Mouse (Mus musculus) heart, postnatal 10 days (tissue): ENCODE data around the gene Zfp275. TPM values are rescaled to one million over a fixed set of nuclear protein-coding genes. Genes with fewer than 3 reads are reported as not detected.
"Not testable (repeated sequence)": the region's sequence is repeated elsewhere in the genome, so short reads cannot be mapped to it uniquely, and the experiment has no call there.

ENCODE experiments used
- DNase-seq, 2 experiments: peaks; one replicate each; pipeline ENCODE4 v3.0.0; 2021
- intact Hi-C: fragments of 180-260 bp; cut with DNase I; formaldehyde crosslinking; loops from one replicate; pipeline ENCODE4 v1.15.1; 2025
- total RNA-seq, 2 experiments: library from RNA; stranded (reverse); gene quantifications; 2 replicates each; pipeline ENCODE4 v1.2.3; 2021

Gene Zfp275
- 1 to 10 TPM; 6.7 to 8.1 TPM for total RNA-seq

DNA sequence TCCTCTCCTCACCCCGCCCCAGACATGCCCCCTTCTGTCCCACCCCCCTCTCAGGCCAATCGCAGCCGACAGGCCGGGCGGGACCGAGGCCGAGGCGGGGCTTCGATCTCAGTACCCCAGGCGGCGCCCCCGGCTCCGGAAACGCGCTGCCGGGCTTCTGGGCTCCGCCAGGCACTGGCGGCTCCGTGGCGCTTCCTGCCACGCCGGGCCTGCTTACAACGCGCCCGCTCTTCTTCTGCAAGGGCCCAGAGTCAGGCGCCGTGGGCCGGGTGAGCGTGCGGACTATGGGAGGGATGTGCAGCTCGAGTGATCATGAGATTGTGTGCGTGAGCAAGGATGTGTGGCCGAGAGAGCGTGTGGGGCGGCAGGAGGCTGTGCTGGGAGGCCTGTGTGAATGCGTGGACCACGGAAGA, at the start of gene Zfp275:
Gene Zfp275 (plus strand): TSS at position 139 of the 413 bp plus-strand sequence.
- intact Hi-C loops: no loop called here
- DNase-seq: peak; percentile 73 to 78

DNA sequence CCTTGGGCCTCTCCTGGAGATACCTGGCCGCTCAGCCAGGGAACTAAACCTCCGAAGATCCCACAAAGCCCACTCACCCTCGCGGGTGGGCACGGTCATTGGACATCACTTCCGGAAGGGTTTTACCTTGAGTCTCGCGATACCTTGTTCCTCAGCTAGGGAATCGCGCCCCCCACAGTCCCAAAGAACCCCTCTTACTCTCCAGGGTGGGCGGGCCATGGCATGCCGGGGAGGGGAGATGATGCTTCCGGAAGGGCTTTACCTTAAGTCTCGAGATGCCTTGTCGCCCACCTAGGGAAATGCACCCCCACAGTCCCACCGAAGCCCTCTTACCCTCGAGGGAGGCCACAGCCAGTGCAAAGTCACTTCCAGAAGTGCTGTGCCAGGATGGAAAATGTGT, 49.5 kb upstream of the Zfp275 start, which contains the start of the genes Xlr5a and Xlr5c:
Gene Xlr5a (minus strand): TSS at position 101 of the 400 bp plus-strand sequence.
Gene Xlr5c (minus strand): TSS at position 101 of the 400 bp plus-strand sequence.
- intact Hi-C loops, DNase-seq: not testable (repeated sequence)

DNA sequence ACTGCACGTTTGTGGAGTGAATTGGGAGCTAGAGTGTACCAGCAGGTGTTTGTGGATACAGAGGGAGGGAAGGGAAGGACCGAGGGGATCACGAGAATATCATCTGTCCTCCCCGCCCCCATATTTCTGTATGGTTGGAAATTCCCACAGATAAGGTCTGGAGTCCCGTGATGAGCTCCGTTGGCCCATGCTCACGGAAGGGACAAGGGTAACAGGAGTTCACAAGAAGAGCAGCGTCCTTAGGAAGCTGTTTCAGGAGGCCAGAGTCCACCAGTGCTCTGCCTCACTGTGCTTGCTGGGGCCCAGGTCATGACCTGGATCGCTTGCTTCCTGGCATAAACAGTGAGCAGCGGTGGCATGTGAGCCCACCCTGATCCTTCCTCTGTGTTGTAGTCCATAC, 46.7 kb upstream of the Zfp275 start:
- DNase-seq, intact Hi-C loops: not testable (repeated sequence)

DNA sequence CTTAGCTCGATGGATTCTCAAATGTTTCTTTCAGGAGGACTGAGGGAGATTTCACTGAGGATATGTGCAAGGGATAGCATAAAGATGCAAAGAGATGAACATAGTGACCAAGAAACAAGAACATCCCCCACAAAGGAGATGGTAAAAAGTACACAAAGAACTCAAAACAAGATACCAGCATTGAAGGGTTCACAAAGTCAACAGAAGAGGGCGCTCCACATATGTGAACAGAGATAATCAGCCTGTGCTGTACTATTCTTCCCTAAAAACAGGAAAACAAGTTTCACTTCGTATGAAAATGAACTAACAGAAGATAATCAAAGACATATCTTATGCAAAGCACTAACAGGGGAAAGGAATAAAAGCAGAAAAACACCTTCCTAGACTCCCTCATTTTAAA, 29.9 kb upstream of the Zfp275 start:
- peak; percentile 23 to 47 for DNase-seq
- intact Hi-C loops: loop anchor here (5.0 kb wide), 2 partner anchors 120 to 185 kb away; no protein-coding TSS in a partner anchor

DNA sequence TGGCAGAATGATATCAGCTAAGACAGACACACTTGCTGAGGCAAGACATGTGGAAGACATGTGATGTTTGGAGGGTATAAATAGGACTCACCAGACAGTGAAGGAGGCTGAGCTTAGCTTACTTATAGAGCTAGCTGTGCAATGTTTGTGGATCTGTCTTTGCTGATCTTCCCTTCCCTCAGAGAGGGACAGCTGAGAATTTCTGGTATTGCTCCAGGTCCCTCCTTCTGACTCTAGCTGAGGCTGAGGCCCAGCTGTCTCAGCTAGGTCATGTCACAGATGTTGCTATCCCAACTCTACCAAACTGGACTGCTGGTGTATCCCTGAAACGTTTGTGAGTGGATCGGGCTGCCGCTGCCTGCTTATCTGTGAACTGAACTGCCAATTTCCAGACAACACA, 21.4 kb upstream of the Zfp275 start:
- intact Hi-C loops: no loop called here
- no peak for DNase-seq

DNA sequence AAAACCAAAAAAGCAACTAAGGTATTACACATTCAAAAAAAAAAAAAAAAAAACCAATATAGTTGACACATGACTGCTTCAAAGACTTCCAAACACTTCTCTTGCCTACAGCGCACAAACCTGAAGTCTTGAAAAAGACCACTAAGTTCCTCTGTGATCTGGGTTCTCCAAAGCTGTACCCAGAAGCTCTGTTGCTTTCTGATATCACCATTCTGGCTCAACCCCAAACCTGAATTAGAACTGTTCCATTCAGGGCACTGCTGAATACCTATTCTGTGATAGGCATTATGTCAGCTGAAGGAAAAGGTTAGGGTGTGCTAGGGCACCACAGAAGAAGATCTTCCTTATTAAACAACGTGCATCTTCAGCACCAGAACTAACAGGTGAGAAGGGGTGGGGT, 15.2 kb upstream of the Zfp275 start:
- DNase-seq: no peak
- intact Hi-C loops: no loop called here

DNA sequence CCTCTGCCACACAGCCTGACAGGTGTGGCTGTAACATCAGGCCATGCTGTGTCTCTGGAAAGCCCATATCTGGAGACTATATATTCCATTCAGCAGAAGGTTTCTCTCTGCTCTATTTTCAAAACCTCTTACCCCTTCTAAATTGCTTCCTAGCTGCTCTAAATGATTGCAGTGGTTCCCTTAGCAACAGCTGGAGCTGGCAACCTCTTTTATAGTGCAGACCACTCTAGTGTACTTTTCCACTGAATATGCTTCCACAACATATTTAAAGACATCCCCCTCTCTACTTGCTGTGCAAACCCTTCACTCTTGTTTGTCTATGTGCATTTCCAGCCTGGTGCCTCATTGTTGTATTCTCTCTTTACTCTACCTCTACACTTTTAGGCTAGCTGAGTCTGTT, 8.9 kb upstream of the Zfp275 start:
- intact Hi-C loops: no loop called here
- no peak for DNase-seq

DNA sequence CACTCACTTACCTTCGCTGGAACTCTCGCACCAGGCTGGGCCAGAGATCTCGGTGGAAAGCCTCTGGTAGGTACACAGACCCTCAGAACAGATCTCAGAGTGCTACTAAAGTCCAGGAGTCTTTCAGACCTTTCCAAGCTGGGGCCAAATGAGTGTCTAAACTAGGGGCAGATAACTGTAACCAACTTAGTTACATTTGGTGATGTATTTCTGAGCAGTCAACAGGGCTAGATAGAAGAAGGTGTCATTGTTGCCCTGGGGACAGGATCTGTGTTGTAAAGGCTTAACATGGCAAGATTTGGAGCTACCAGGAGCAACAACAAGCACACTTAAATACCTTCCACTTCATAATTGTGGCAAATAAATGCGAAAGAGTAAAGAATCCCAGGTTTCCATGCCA, 5.7 kb upstream of the Zfp275 start, which contains the start of gene Gm45015:
Gene Gm45015 (minus strand): TSS at position 101 of the 400 bp plus-strand sequence.
- intact Hi-C loops: no loop called here
- no peak for DNase-seq

DNA sequence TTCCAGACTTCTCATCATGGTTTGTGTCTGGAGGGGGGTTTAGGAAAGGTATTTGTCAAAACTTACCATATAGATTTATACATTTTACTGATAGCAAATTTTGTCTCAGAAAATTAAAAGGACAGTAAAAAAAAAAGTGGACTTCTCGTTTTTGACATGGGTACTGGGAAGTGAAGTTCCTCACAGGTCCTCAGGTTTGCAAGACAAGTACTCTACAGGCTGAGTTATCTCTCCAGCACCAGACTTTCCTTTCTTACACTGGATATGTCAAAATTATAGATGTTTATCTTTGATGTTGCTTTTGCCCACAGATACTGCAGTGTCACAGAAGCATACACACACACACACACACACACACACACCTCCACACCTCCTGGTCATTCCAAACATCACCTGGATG, 948 bp upstream of the Zfp275 start:
- DNase-seq: no peak
- intact Hi-C loops: no loop called here

DNA sequence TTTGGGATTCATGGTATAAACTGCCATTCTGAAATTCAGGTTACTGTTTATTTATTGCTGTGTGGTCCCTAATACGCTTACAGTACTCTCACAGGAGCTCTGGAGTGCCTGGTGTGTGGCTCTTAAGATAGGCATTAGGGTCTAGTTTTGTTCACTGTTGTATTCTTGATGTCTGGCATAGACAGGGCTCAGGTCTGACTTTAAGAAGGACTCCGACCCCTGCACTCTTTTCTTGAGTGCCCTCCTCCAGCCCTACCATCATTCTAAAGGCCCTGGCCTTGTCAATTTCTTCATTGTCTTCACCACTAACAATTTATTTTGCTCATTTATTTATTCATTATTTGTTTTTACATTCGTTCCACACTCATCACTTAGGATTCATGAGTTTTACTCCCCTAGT, 353 bp upstream of the Zfp275 start:
- intact Hi-C loops: no loop called here

DNA sequence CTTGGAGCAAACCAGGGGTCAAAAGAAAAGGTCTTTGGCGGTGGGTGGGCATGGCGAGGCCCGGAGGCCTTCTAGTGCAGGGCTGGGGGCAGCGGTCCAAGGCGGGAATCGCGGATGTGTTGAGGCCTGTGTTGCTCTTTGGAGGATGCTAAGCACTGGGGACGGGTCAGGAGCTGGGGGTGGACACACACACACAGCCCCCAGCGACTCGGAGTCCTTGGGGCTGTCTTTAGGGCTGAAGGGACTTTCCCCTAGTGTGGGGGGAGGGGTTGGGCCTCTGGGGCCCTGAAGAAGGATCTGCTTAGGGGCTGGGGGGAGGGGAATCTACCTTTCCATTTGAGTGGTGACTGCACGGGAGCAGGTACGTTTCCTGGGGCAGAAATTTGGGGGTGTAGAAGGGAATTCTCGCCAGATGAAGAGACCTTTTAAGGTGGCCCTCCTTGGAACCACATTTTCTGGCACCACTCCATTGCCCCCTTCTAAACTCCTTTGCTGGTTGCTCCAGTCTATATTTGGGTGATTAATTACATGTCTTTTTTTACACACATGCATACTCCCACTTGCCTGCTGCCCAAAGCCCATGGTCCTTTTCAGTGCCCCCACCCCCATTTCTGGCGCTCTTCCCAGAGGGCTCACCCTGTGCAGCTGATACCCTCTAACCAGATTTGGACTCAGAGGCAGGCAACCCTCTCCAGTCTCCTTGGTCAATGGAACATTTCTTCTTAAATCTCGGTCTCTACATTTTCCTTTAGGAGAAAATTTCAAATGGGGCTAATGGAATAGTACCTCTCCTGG, 717 bp downstream of the Zfp275 start:
- intact Hi-C loops: no loop called here
- DNase-seq: peak in 1 of 2 experiments; percentile 35

More for the DNA sequence above, 353 bp upstream of the Zfp275 start:
- no peak for DNase-seq

DNA sequence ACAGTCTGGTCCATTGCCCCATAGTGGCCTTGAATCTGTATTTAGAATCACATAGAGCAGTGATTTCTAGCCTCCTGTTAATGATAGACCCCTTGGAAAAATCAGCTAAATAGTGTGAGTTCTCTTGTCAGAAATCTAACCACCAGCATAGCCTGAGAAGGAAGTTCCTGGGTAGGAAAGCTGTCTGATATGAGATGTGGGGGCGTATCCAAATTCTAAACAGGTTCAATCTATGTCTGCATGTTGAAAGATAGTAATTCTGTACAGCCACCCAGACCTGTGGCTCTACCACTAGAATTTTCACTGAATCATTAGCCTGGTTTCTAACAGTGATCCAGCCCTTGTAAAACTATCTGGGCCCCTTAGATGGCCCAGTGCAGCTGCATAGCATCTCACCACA, 1.4 kb downstream of the Zfp275 start:
- DNase-seq: no peak
- intact Hi-C loops: no loop called here

DNA sequence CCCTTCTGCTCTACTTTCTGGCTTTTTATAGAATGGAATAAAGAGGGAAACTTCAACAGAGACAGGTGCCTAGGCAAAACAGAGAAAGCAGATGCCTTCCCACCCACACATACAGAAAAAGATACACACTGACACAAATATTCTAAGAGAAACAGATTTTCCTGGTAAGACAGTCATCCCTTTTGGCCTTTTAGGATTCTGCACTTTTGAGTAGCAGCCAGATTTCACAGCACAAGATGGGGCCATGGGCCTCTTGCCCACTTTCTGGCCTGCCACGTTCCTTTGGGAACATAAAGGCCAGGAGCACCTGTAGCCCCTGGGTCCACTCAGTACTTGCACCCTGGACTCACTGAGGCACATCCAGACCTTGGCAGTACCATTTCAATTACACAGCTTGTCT, 1.9 kb downstream of the Zfp275 start:
- intact Hi-C loops: no loop called here
- no peak for DNase-seq

DNA sequence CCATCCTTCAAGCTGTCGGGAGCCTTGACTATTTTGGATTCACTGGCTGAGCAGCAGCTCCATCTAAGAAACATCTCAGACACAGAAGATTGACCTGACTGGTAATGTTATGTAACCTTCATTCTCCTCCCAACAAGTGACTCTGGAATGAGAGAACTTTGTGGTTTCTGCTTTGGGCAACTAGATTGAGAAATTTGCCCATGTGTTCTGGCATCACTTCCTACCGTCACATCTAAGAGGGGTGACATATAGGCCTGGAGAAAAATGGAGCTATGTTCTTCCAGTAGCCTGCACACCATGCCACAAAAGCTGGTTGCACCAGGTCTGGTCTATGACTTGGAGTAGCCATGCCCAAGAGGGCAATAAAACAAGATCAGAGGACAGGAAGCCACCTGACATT, 13.7 kb downstream of the Zfp275 start:
- DNase-seq: no peak
- intact Hi-C loops: no loop called here

DNA sequence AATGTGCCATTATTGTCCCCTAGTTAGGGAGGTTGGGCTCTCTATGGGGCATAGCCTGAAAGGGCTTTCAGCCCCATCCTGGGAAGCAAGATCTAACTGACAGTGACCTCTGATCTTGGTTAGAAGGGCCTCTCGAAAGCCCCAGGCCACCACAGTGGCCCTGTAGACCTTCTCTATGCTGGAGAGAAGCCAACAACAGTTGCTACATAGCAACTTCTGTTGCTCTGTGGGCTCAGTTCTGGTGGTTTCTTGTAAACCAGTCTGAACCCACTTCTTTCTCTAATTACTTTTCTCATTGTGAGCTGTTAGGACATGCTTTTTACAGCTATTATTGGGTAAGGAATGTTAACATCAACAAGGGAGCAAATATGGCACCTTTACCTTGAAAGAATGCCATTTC, 14.3 kb downstream of the Zfp275 start:
- intact Hi-C loops: no loop called here
- DNase-seq: no peak

DNA sequence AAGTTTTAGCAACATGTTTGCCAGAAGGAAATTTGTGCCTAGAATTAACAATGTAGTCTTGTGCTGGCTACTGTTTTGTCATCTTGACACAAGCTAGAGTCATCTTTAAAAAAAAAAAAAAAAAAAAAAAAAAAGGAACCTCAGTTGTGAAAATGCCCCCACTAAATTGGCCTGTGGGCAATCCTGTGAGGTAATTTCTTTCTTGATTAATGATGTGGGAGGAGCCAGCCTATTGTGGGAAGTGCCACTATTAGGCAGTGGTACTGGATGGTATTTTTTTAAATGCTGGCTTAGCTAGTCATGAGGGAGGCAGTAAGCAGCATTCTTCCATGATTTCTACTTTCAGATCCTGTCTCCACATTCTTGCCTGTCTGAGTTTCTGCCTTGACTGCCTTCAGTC, 20.9 kb downstream of the Zfp275 start:
- no peak for DNase-seq
- intact Hi-C loops: no loop called here

DNA sequence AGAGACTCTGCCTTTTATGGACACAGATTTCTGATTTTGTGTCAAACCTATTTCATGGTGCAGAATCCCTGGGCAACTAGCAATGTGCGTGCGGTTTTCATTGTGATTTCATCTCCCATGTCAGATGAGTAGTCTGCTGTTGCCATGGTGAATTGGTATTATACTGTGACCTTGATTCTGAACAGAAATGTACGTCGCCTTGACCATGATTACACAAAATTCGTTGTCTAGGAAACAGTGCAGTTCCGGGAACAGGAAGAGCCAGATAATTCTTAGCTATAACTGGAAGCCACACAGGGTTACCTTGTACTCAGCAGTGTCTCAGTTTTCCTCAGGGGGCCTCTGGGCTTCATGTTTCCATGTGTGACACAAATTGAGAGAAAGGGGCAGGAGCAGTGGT, 42.0 kb downstream of the Zfp275 start:
- intact Hi-C loops: no loop called here

DNA sequence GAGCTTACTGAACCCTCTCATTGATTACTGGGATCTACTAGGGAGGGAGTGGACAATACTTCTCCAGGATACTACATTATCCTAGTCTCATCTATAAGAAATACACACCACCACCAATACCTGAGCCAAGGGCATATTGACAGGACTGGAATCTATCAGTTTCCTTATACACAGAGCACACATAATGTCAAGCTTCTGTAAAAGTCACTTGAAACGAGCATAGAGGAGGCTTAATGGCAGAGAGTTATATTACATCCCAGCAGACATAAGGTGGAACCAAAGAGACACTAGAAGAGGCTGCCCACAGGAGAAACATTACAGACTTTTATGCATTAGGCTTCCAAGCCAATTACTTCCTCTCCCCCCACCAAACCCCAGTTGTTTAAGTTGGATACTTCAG, 42.5 kb downstream of the Zfp275 start:
- intact Hi-C loops: no loop called here
- no peak for DNase-seq

More for the DNA sequence above, 42.0 kb downstream of the Zfp275 start:
- no peak for DNase-seq

DNA sequence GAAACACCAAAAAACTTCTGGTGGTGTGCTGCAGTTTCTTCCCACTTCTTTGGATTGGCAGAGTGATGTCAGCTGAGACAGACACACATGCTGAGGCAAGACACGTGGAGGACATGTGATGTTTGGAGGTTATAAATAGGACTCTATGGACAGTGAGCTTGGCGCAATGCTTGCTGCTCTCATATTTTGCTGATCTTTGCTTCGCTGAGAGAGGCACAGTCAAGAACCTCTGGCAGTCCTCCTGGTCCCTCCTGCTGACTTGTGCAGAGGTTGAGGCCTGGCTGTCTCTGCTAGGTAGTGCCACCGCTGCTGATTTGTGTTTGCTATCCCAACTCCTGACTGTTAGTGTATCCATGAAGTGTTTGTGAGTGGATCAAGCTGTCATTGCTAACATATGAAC, 49.1 kb downstream of the Zfp275 start:
- no peak for DNase-seq
- intact Hi-C loops: no loop called here

DNA sequence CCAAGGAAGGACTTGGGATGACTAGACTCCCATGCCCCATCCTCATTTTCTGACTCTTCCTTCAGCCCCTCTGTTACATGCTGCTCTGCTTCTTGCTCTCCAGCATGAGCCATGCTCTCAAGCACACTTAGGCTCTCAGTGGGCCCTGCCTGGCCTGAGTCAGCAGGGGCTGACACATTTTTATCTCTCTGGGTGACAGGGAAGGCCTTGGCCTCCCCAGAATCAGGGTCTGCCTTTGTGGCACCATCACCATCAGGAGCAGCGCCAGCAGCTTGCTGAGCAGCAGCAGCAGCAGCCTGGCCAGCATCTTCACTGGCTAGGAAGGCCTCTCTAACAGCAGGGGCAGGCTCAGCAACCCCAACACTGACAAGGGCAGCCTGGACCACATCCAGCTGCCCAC, 54.0 kb downstream of the Zfp275 start:
- intact Hi-C loops: no loop called here
- no peak for DNase-seq

DNA sequence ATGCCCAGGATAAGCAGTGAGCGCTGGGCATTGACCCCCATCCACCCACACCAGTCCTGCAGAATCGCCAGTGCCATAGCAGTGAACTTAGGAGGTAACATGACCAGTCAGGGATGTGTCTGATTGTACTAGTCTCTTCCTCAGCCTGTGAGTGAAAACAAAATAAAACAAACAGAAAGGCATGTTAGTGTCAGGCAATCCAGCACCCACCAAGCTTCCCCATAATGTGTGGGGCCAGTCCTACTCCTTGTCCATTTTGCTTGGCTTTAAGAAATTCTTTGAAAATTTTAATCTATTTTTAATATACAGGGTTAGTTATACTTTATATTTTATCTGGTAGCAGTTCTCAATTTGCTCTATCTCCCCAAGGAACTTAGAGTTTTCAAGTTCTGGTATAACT, 56.2 kb downstream of the Zfp275 start, which contains the start of gene Gm18336:
Gene Gm18336 (minus strand): TSS at position 101 of the 400 bp plus-strand sequence.
- DNase-seq, intact Hi-C loops: not testable (repeated sequence)

DNA sequence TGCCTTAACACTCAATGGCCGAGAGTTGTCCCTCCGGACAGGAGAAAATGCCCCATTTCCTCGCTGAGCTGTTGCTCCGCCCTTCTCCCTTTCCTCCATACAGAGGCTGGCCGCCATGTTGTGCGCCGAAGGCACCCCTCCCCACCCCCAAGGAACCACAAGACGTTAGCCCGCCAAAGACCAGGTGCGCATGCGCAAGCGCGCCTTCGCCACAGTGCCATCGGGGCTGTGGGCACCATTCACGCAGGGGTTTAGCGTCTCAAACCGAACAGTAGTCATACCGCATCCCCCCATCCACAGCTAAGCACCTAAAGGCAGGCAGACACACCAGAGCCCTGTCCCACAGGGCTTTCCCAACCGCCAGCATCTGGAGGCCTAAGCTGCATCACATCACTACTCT, 58.5 kb downstream of the Zfp275 start:
- no peak for DNase-seq
- intact Hi-C loops: no loop called here
